ENCODE assay signal across 19 mouse cellular contexts in genomic region chr1:91174796-91175195, GRCm38 (mm10). TPM values are rescaled to one million over a fixed set of nuclear protein-coding genes. Genes with fewer than 3 reads are reported as not detected.
"Had no signal": no experiment of that assay in that cellular context is flagged by ENCODE, and none has a peak within 500 bp of the region (broad histone marks: within the 10 kb centered on the region; RNA-seq: fewer than 3 reads in every experiment).

No protein-coding gene starts in this region.

- H3K36me3 ChIP-seq: lung, embryonic 15.5 days; midbrain, embryonic 13.5 days; midbrain, embryonic 15.5 days; neural tube, embryonic 13.5 days; stomach, embryonic 15.5 days had no signal

- DNase-seq: lung, adult 2 months; lung, postnatal 14 days; lung, postnatal 36 days; right cerebral cortex, postnatal 14 days; thymus, adult 2 months; thymus, postnatal 25 days; thymus, postnatal 4 days had no signal

- H3K9ac ChIP-seq: liver, embryonic 14.5 days; lung, embryonic 15.5 days; midbrain, embryonic 13.5 days; midbrain, embryonic 15.5 days; neural tube, embryonic 13.5 days; stomach, embryonic 15.5 days had no signal

- H3K9me3 ChIP-seq: lung, embryonic 15.5 days; midbrain, embryonic 15.5 days; neural tube, embryonic 13.5 days; stomach, embryonic 15.5 days had no signal

- ATAC-seq: lung, postnatal 0 days; midbrain, embryonic 13.5 days; midbrain, embryonic 15.5 days had no signal

- H3K4me2 ChIP-seq: liver, embryonic 11.5 days; lung, embryonic 15.5 days; midbrain, embryonic 11.5 days; midbrain, embryonic 13.5 days; midbrain, embryonic 15.5 days; neural tube, embryonic 13.5 days; stomach, embryonic 15.5 days had no signal

- H3K27ac ChIP-seq: liver, embryonic 14.5 days; lung, embryonic 15.5 days; macrophage; midbrain, embryonic 13.5 days; midbrain, embryonic 15.5 days; neural tube, embryonic 13.5 days; stomach, embryonic 15.5 days; stomach, postnatal 0 days had no signal

- H3K4me3 ChIP-seq: lung, embryonic 15.5 days; midbrain, embryonic 13.5 days; midbrain, embryonic 15.5 days; neural tube, embryonic 13.5 days; stomach, embryonic 15.5 days had no signal

RNA-seq across cellular contexts. Expression of gene Rbm44, which starts 29.9 kb away (rescaled TPM):
- total RNA-seq: midbrain, postnatal 0 days had no signal
- polyA plus RNA-seq: lung, adult 2 months had no signal
